In the genomic region with DNA sequence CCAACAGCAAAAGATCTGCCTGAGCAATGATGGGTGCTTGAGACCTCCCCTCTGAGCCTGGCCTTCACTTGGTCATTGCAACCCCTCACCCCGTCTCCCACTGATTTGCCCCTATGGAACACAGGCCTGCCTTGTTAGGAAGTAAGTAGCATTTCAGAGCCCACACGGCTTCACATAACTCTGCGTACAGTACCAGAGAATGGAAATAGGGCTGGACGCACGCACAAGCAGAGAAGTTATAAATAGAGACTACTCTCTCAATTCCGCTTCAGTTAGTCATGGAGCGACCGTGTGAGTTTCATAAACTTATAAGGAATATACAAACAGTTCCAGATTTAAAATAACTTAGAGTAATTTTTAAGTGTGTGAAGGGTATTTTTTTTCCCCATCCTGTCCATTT, we compare ENCODE assay signal across 16 mouse cellular contexts.
DNase-seq lines count a peak whose midpoint lies in the region; ATAC-seq and TF ChIP-seq lines count a peak whose summit lies in the region.
"Had no signal": no experiment of that assay in that cellular context is flagged by ENCODE, and none has a peak within 500 bp of the region (broad histone marks: within the 10 kb centered on the region; RNA-seq: fewer than 3 reads in every experiment).

No protein-coding gene starts in this region.

- H3K4me2 ChIP-seq in lung, embryonic 14.5 days = no peak overlapping the region
- no peak overlapping the region for H3K4me2 ChIP-seq in intestine, embryonic 16.5 days (ENCODE audit: low read depth, low read length)
- H3K4me2 ChIP-seq in stomach, embryonic 16.5 days (ENCODE audit: low read depth, low read length) = no peak overlapping the region
- H3K4me2 ChIP-seq in midbrain, embryonic 16.5 days (ENCODE audit: low read length) = no peak overlapping the region
- no peak overlapping the region for H3K4me2 ChIP-seq in midbrain, embryonic 11.5 days
- H3K4me2 ChIP-seq: midbrain, embryonic 12.5 days had no signal

- no peaks in the 10 kb centered on the region for H3K79me2 ChIP-seq in heart, adult 2 months (replicated peaks; ENCODE audit: control insufficient read depth, insufficient read depth, low read length)

- H3K27me3 ChIP-seq in heart, adult 2 months (ENCODE audit: control insufficient read depth, insufficient read depth, low read length) = no peaks in the 10 kb centered on the region
- no peaks in the 10 kb centered on the region for H3K27me3 ChIP-seq in lung, embryonic 14.5 days (ENCODE audit: insufficient read depth, low read length)
- no peaks in the 10 kb centered on the region for H3K27me3 ChIP-seq in intestine, embryonic 16.5 days (replicated peaks; ENCODE audit: control insufficient read depth, insufficient read depth, low read length)
- no peaks in the 10 kb centered on the region for H3K27me3 ChIP-seq in stomach, embryonic 16.5 days (ENCODE audit: control insufficient read depth, insufficient read depth, low read length)
- H3K27me3 ChIP-seq in midbrain, embryonic 16.5 days (ENCODE audit: control insufficient read depth, insufficient read depth, low read depth, low read length) = no peaks in the 10 kb centered on the region
- no peaks in the 10 kb centered on the region for H3K27me3 ChIP-seq in midbrain, embryonic 11.5 days (ENCODE audit: control insufficient read depth, insufficient read depth, low read length)
- H3K27me3 ChIP-seq: midbrain, embryonic 12.5 days had no signal

- intact Hi-C loops in heart, adult 2 months (cut with DNase I) = no loop called here

- no peak for TF ChIP-seq POLR2A in heart, adult 2 months (IDR thresholded peaks at IDR 0.05; ENCODE audit: insufficient read depth, low read depth, low read length)

- no peak for ATAC-seq in lung, embryonic 14.5 days (ENCODE audit: insufficient read depth)
- peak; percentile 71 for ATAC-seq in intestine, embryonic 16.5 days
- ATAC-seq in stomach, embryonic 16.5 days (ENCODE audit: insufficient read depth, low FRiP score) = peak; percentile 68
- ATAC-seq in midbrain, embryonic 16.5 days = no peak
- ATAC-seq in midbrain, embryonic 11.5 days (ENCODE audit: low FRiP score) = no peak
- ATAC-seq: inflammation-experienced regulatory T-cells, adult 6 months had no signal

- TF ChIP-seq EP300 in heart, adult 2 months (IDR thresholded peaks at IDR 0.05; ENCODE audit: insufficient read depth, low read depth, low read length) = no peak

- no peaks in the 10 kb centered on the region for H3K9me3 ChIP-seq in lung, embryonic 14.5 days (ENCODE audit: low read depth, low read length)
- H3K9me3 ChIP-seq in intestine, embryonic 16.5 days (ENCODE audit: control insufficient read depth, low read length) = no peaks in the 10 kb centered on the region
- no peaks in the 10 kb centered on the region for H3K9me3 ChIP-seq in stomach, embryonic 16.5 days (replicated peaks; ENCODE audit: control insufficient read depth, low read length)
- H3K9me3 ChIP-seq in midbrain, embryonic 16.5 days (replicated peaks; ENCODE audit: control insufficient read depth, low read length, poor library complexity, severe bottlenecking) = no peaks in the 10 kb centered on the region
- H3K9me3 ChIP-seq in midbrain, embryonic 11.5 days (ENCODE audit: control insufficient read depth, low read length) = no peaks in the 10 kb centered on the region
- H3K9me3 ChIP-seq: forebrain, embryonic 10.5 days; midbrain, embryonic 12.5 days had no signal

- peak overlapping the region; percentile 56 for H3K27ac ChIP-seq in heart, adult 2 months
- peak overlapping the region; percentile 9; the same call in 1 of the 2 replicates for H3K27ac ChIP-seq in lung, embryonic 14.5 days (ENCODE audit: low read depth)
- H3K27ac ChIP-seq in intestine, embryonic 16.5 days (ENCODE audit: low read length) = peak overlapping the region; percentile 69
- H3K27ac ChIP-seq in stomach, embryonic 16.5 days (ENCODE audit: low read length) = peak overlapping the region; percentile 76
- no peak overlapping the region for H3K27ac ChIP-seq in midbrain, embryonic 16.5 days (ENCODE audit: low read length)
- H3K27ac ChIP-seq in midbrain, embryonic 11.5 days (ENCODE audit: low read depth, low read length) = no peak overlapping the region
- H3K27ac ChIP-seq: forebrain, embryonic 10.5 days had no signal

- no peak overlapping the region for H3K9ac ChIP-seq in heart, adult 2 months (ENCODE audit: low read depth, low read length)
- H3K9ac ChIP-seq in lung, embryonic 14.5 days = no peak overlapping the region
- peak overlapping the region; percentile 17; the same call in 1 of the 2 replicates for H3K9ac ChIP-seq in intestine, embryonic 16.5 days (ENCODE audit: low read depth, low read length)
- H3K9ac ChIP-seq in stomach, embryonic 16.5 days (ENCODE audit: low read length) = no peak overlapping the region
- no peak overlapping the region for H3K9ac ChIP-seq in midbrain, embryonic 16.5 days (ENCODE audit: low read depth, low read length)
- H3K9ac ChIP-seq in midbrain, embryonic 11.5 days (ENCODE audit: low read length) = no peak overlapping the region
- H3K9ac ChIP-seq: midbrain, embryonic 12.5 days had no signal

- TF ChIP-seq CTCF in heart, adult 2 months (IDR thresholded peaks at IDR 0.05) = no peak
- no peak for TF ChIP-seq CTCF in lung, embryonic 14.5 days (IDR thresholded peaks at IDR 0.05; ENCODE audit: low read depth)

- H3K36me3 ChIP-seq in heart, adult 2 months (ENCODE audit: control insufficient read depth, insufficient read depth, low read length) = peaks cover 9% of the 10 kb centered on the region
- H3K36me3 ChIP-seq in lung, embryonic 14.5 days (ENCODE audit: insufficient read depth) = no peaks in the 10 kb centered on the region
- H3K36me3 ChIP-seq in intestine, embryonic 16.5 days (ENCODE audit: control insufficient read depth, insufficient read depth, low read length) = no peaks in the 10 kb centered on the region
- H3K36me3 ChIP-seq in stomach, embryonic 16.5 days (ENCODE audit: control insufficient read depth, insufficient read depth, low read length) = no peaks in the 10 kb centered on the region
- H3K36me3 ChIP-seq in midbrain, embryonic 16.5 days (ENCODE audit: control insufficient read depth, insufficient read depth, low read length) = no peaks in the 10 kb centered on the region
- H3K36me3 ChIP-seq in midbrain, embryonic 11.5 days (ENCODE audit: control insufficient read depth, insufficient read depth, low read length) = no peaks in the 10 kb centered on the region
- H3K36me3 ChIP-seq: forebrain, embryonic 10.5 days; midbrain, embryonic 12.5 days had no signal

- DNase-seq in heart, adult 2 months = no peak
- DNase-seq in heart, adult 18-20 months = no peak
- DNase-seq in lung, embryonic 14.5 days = peak; percentile 38
- DNase-seq in lung, postnatal 36 days = no peak
- DNase-seq in midbrain, embryonic 11.5 days (ENCODE audit: low spot score, missing footprints) = no peak
- DNase-seq: adrenal gland, adult 8-10 months; cerebellum, adult 9-11 months; kidney, postnatal 14 days; lung, adult 2 months; right cerebral cortex, postnatal 14 days had no signal

- 54% methylated on average over 8 of the region's 8 CpGs for WGBS in heart, adult 2 months
- 67% methylated on average over 8 of the region's 8 CpGs for WGBS in lung, embryonic 14.5 days
- WGBS in intestine, embryonic 16.5 days = 45% methylated on average over 8 of the region's 8 CpGs
- WGBS in stomach, embryonic 16.5 days = 49% methylated on average over 8 of the region's 8 CpGs
- WGBS in midbrain, embryonic 16.5 days = 79% methylated on average over 8 of the region's 8 CpGs
- 85% methylated on average over 8 of the region's 8 CpGs for WGBS in midbrain, embryonic 11.5 days

- H3K4me1 ChIP-seq in heart, adult 2 months (ENCODE audit: control insufficient read depth, insufficient read depth, low read length) = peaks cover 23% of the 10 kb centered on the region
- H3K4me1 ChIP-seq in lung, embryonic 14.5 days (ENCODE audit: insufficient read depth) = peaks cover 16% of the 10 kb centered on the region; the same call in 1 of the 2 replicates
- H3K4me1 ChIP-seq in intestine, embryonic 16.5 days (ENCODE audit: control insufficient read depth, insufficient read depth, low read length) = peaks cover 21% of the 10 kb centered on the region; the same call in 1 of the 2 replicates
- H3K4me1 ChIP-seq in stomach, embryonic 16.5 days (ENCODE audit: control insufficient read depth, insufficient read depth, low read length) = peaks cover 18% of the 10 kb centered on the region
- H3K4me1 ChIP-seq in midbrain, embryonic 16.5 days (ENCODE audit: control insufficient read depth, insufficient read depth, low read length) = peaks cover 37% of the 10 kb centered on the region
- H3K4me1 ChIP-seq in midbrain, embryonic 11.5 days (ENCODE audit: control insufficient read depth, insufficient read depth, low read length) = peaks cover 7% of the 10 kb centered on the region

- no peak overlapping the region for H3K4me3 ChIP-seq in heart, adult 2 months
- H3K4me3 ChIP-seq in lung, embryonic 14.5 days (ENCODE audit: low read depth, low read length) = no peak overlapping the region
- H3K4me3 ChIP-seq in intestine, embryonic 16.5 days (ENCODE audit: low read length) = no peak overlapping the region
- no peak overlapping the region for H3K4me3 ChIP-seq in stomach, embryonic 16.5 days (replicated peaks; ENCODE audit: low read length)
- no peak overlapping the region for H3K4me3 ChIP-seq in midbrain, embryonic 16.5 days (ENCODE audit: low read depth, low read length)
- H3K4me3 ChIP-seq in midbrain, embryonic 11.5 days (ENCODE audit: low read depth, low read length) = no peak overlapping the region
- H3K4me3 ChIP-seq: forebrain, embryonic 10.5 days; midbrain, embryonic 12.5 days had no signal

Comparison
In these comparisons a context has a peak if more than half of its experiments do, and no peak if none do; other contexts are left out.
1. H3K27ac ChIP-seq: peak in heart, adult 2 months (single experiment), lung, embryonic 14.5 days (single experiment), intestine, embryonic 16.5 days (single experiment) and stomach, embryonic 16.5 days (single experiment); none in midbrain, embryonic 16.5 days (single experiment) and midbrain, embryonic 11.5 days (single experiment).
2. ATAC-seq: peak in intestine, embryonic 16.5 days (single experiment) and stomach, embryonic 16.5 days (single experiment); none in lung, embryonic 14.5 days (single experiment), midbrain, embryonic 16.5 days (single experiment) and midbrain, embryonic 11.5 days (single experiment).